Mouse (Mus musculus) neural tube, embryonic 15.5 days (tissue): ENCODE measurements around the gene Chchd1. TPM values are rescaled to one million over a fixed set of nuclear protein-coding genes. Genes with fewer than 3 reads are reported as not detected.

ENCODE experiments used
- ATAC-seq: fragments of 200-750 bp; cut with Nextera tagmentation; 2 replicates; pipeline ENCODE4 v1.8.0; 2017; ENCODE audit warnings: mild to moderate bottlenecking, moderate TSS enrichment, moderate library complexity; ENCODE audit not compliant: low FRiP score
- H3K27ac ChIP-seq: fragments of 300-500 bp; sonication (generic); replicated peaks from 2 replicates; pipeline ENCODE4 v1.5.1; 2015; ENCODE audit warnings: mild to moderate bottlenecking, inconsistent platforms
- H3K27me3 ChIP-seq: fragments of 300-500 bp; sonication (generic); replicated peaks from 2 replicates; pipeline ENCODE4 v1.6.1; 2015; ENCODE audit warnings: inconsistent platforms
- H3K36me3 ChIP-seq: fragments of 300-500 bp; sonication (generic); 2 replicates; pipeline ENCODE4 v1.6.1; 2015; ENCODE audit warnings: inconsistent platforms
- H3K4me1 ChIP-seq: fragments of 300-500 bp; sonication (generic); 2 replicates; pipeline ENCODE4 v1.6.1; 2015; ENCODE audit warnings: inconsistent platforms
- H3K4me2 ChIP-seq: fragments of 300-500 bp; sonication (generic); 2 replicates; pipeline ENCODE4 v1.6.1; 2015; ENCODE audit warnings: inconsistent platforms, mild to moderate bottlenecking, moderate library complexity
- H3K4me3 ChIP-seq: fragments of 300-500 bp; sonication (generic); replicated peaks from 2 replicates; pipeline ENCODE4 v1.5.1; 2015; ENCODE audit warnings: mild to moderate bottlenecking, inconsistent platforms
- H3K9ac ChIP-seq: fragments of 300-500 bp; sonication (generic); replicated peaks from 2 replicates; pipeline ENCODE4 v1.6.1; 2015; ENCODE audit warnings: mild to moderate bottlenecking, inconsistent platforms
- H3K9me3 ChIP-seq: fragments of 300-500 bp; sonication (generic); replicated peaks from 2 replicates; pipeline ENCODE4 v1.6.1; 2016; ENCODE audit warnings: inconsistent platforms
- WGBS: fragments of 180-500 bp; shearing (Covaris S2); methylation state at CpG from one replicate; pipeline ENCODE4 v1.1.7; 2015; ENCODE audit warnings: mixed read lengths; 5-methylcytosine and 5-hydroxymethylcytosine counted together
- polyA plus RNA-seq: library from polyadenylated mRNA; unstranded; fragments of >200 nt; fragmentation: Nextera tagmentation; extraction: Ambion mirVana; gene quantifications from 2 replicates; pipeline ENCODE4 v1.2.1, GENCODE M21; 2015

Gene Chchd1
- polyA plus RNA-seq, 1 experiment from 2014 or later = 194 TPM

DNA sequence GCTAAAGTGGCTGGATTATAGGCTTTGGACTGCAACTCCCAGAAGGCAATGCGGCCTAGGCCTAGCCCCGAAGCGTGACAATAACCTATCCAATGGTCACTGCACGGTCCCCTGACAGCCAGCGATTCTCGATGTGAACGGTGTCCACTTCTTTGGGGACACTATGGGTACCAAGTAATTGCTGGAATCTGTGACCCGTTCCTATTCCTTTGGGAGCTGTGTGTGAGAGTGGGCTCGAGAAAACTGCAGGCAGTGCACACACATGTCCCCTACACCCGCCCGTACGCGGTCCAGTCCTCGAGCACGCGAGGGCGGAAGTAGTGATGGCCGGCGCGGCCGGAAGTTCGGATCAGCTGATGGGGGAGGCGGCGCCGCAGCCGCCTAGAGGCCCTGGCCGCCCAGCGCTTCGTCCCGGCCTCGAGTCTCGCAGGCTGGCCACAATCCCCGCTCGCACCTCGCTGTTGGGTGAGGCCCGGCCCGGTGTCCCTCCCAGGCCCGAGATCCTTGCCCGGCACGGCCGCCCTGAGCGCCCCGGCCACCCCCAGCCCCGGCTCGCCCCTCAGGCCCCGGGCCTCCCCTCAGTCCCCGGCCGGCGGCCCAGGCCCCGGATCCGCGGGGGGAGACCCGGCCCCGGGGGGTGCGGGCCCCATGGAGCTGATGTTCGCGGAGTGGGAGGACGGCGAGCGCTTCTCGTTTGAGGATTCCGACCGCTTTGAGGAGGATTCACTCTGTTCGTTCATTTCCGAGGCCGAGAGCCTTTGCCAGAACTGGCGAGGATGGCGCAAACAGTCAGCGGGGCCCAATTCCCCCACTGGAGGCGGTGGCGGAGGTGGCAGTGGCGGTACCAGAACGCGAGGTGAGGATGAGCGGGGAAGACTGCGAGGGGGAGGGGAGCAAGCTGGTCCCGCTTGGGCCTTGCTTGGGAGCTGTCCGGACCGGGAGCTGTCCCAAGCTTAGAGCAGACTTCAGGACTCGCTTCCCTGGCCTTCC is 4.7 kb downstream of the Chchd1 start, which contains the start of gene Zswim8:
Gene Zswim8, plus strand, starts transcription at position 352 of the 990 bp plus-strand sequence.
- Histone ChIP-seq H3K4me2 (peak within 1 kb of the TSS; percentile 80), H3K9me3 (no peaks in the 10 kb centered on the region), H3K27me3 (no peaks in the 10 kb centered on the region), H3K4me3 (peak within 1 kb of the TSS; percentile 100), H3K36me3 (peaks cover 30% of the 10 kb centered on the region), H3K27ac (peak within 1 kb of the TSS; percentile 96), H3K4me1 (peaks cover 37% of the 10 kb centered on the region), H3K9ac (peak within 1 kb of the TSS; percentile 100)
- WGBS = under 1% methylated on average over 79 of the region's 80 CpGs
- ATAC-seq = peak; percentile 93

DNA sequence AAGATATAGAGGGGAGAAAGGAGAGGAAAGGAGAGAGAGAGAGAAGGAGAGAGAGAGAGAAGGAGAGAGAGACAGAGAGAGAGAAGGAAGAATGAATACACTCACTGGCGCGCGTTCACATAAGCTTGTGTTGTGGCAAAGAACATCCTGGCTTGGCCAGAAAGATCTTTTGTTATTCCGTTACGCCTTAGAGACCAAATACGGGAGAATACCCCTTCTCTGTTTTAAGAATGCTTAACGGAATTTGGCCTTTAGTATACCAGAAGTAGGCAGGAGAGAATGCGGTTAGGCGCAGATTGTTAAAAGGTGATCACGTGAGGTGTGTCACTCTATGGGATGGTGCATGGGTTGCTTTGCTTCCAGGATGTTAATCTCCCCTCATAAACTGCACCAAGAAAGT is 5.4 kb downstream of the Chchd1 start:
- 8% methylated on average over 10 of the region's 10 CpGs for WGBS
- H3K27ac ChIP-seq = peak overlapping the region; percentile 96
- H3K9ac ChIP-seq = peak overlapping the region; percentile 100
- peak overlapping the region; percentile 100 for H3K4me3 ChIP-seq
- H3K27me3 ChIP-seq = no peaks in the 10 kb centered on the region
- no peaks in the 10 kb centered on the region for H3K9me3 ChIP-seq
- peaks cover 38% of the 10 kb centered on the region for H3K36me3 ChIP-seq
- ATAC-seq = no peak
- peaks cover 37% of the 10 kb centered on the region for H3K4me1 ChIP-seq
- H3K4me2 ChIP-seq = peak overlapping the region; percentile 80

DNA sequence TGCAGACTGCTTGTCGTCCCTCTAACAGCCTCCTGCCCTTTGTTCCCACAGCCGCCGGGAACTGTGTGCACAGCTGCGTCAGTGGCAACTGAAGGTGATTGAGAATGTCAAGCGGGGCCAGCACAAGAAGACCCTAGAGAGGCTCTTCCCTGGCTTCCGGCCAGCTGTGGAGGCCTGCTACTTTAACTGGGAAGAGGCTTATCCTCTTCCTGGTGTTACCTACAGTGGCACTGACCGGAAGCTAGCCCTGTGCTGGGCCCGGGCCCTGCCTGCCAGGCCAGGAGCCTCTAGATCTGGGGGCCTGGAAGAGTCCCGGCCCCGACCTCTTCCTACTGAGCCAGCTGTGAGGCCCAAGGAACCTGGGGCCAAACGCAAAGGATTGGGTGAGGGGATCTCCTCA is 11.0 kb downstream of the Chchd1 start:
- no peak for ATAC-seq

GRCm38 (mm10) chr14:20718443-20718842 is 15.6 kb downstream of the Chchd1 start:
- Histone ChIP-seq H3K4me3 (no peak overlapping the region), H3K4me2 (no peak overlapping the region), H3K9me3 (no peaks in the 10 kb centered on the region), H3K9ac (no peak overlapping the region), H3K27ac (no peak overlapping the region), H3K4me1 (no peaks in the 10 kb centered on the region), H3K36me3 (peaks cover 99% of the 10 kb centered on the region), H3K27me3 (no peaks in the 10 kb centered on the region)
- no peak for ATAC-seq
- WGBS = 91% methylated on average over 10 of the region's 10 CpGs

More for the DNA sequence above, 11.0 kb downstream of the Chchd1 start:
- Histone ChIP-seq H3K36me3 (peaks cover 85% of the 10 kb centered on the region), H3K27ac (no peak overlapping the region), H3K4me3 (no peak overlapping the region), H3K9ac (no peak overlapping the region), H3K9me3 (no peaks in the 10 kb centered on the region), H3K27me3 (no peaks in the 10 kb centered on the region), H3K4me2 (no peak overlapping the region), H3K4me1 (peaks cover 14% of the 10 kb centered on the region)
- WGBS = 81% methylated on average over 11 of the region's 11 CpGs

DNA sequence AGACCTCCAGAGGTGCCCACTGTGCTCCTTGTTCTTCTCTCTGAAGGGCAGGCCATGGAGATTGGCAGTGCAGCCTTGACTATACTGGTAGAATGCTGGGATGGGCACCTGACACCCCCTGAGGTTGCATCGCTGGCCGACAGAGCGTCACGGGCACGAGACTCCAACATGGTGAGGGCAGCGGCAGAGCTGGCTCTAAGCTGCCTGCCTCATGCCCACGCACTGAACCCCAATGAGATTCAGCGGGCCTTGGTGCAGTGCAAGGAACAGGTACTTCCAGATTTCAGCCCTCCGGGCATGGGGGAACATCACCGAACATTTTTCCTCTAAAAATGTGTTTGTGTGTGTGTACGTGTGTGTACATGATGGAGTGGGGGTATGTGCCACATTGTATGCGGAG is 17.0 kb downstream of the Chchd1 start:
- Histone ChIP-seq H3K27me3 (no peaks in the 10 kb centered on the region), H3K4me2 (no peak overlapping the region), H3K36me3 (peaks cover 99% of the 10 kb centered on the region), H3K4me1 (no peaks in the 10 kb centered on the region), H3K4me3 (no peak overlapping the region), H3K27ac (no peak overlapping the region), H3K9ac (no peak overlapping the region), H3K9me3 (no peaks in the 10 kb centered on the region)
- no peak for ATAC-seq
- WGBS = 97% methylated on average over 12 of the region's 12 CpGs

GRCm38 (mm10) chr14:20721371-20721770 is 18.6 kb downstream of the Chchd1 start:
- no peak overlapping the region for H3K9ac ChIP-seq
- peaks cover 99% of the 10 kb centered on the region for H3K36me3 ChIP-seq
- no peak overlapping the region for H3K4me3 ChIP-seq
- H3K27me3 ChIP-seq = no peaks in the 10 kb centered on the region
- ATAC-seq = no peak
- no peak overlapping the region for H3K27ac ChIP-seq
- H3K4me1 ChIP-seq = no peaks in the 10 kb centered on the region
- WGBS = 93% methylated on average over 4 of the region's 4 CpGs
- H3K4me2 ChIP-seq = no peak overlapping the region
- H3K9me3 ChIP-seq = no peaks in the 10 kb centered on the region

GRCm38 (mm10) chr14:20723006-20723405 is 20.2 kb downstream of the Chchd1 start:
- 92% methylated on average over 12 of the region's 12 CpGs for WGBS
- Histone ChIP-seq H3K27ac (no peak overlapping the region), H3K4me3 (no peak overlapping the region)

DNA sequence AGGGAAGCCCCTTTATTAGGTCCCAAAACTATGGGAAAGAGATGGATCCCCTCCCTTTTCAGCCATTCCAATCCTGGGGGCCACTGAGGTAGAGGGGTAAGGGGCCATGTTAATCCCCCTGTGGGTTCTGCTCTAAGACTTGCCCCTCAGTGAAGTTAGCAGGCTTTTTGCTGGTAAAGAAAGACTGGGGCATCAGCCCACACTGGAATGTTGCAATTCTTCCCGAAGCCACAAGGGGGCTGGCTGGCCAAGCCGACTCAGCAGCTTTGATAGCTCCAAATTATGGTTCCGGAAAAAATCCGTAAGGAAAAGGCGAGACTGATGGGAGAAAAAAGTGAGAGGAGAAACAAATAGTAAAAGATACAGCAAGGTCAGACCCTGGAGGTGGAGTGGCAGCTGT is 21.2 kb downstream of the Chchd1 start:
- ATAC-seq = no peak
- Histone ChIP-seq H3K36me3 (peaks cover 95% of the 10 kb centered on the region), H3K27ac (no peak overlapping the region), H3K27me3 (no peaks in the 10 kb centered on the region), H3K4me2 (no peak overlapping the region), H3K9me3 (no peaks in the 10 kb centered on the region), H3K9ac (no peak overlapping the region), H3K4me1 (no peaks in the 10 kb centered on the region), H3K4me3 (no peak overlapping the region)
- WGBS = 23% methylated on average over 5 of the region's 5 CpGs

More at GRCm38 (mm10) chr14:20723006-20723405, 20.2 kb downstream of the Chchd1 start:
- no peak overlapping the region for H3K4me2 ChIP-seq
- H3K27me3 ChIP-seq = no peaks in the 10 kb centered on the region
- peaks cover 96% of the 10 kb centered on the region for H3K36me3 ChIP-seq
- H3K4me1 ChIP-seq = no peaks in the 10 kb centered on the region
- no peak overlapping the region for H3K9ac ChIP-seq
- no peak for ATAC-seq
- H3K9me3 ChIP-seq = no peaks in the 10 kb centered on the region

- peaks cover 96% of the 10 kb centered on the region for H3K36me3 ChIP-seq
- WGBS = 76% methylated on average over 6 of the region's 6 CpGs
These were observed 23.0 kb downstream of the Chchd1 start for GRCm38 (mm10) chr14:20725660-20726339.

GRCm38 (mm10) chr14:20729871-20730270 is 27.1 kb downstream of the Chchd1 start:
- 89% methylated on average over 9 of the region's 9 CpGs for WGBS
- Histone ChIP-seq H3K4me3 (no peak overlapping the region), H3K4me2 (no peak overlapping the region), H3K27ac (no peak overlapping the region), H3K9me3 (no peaks in the 10 kb centered on the region), H3K36me3 (peaks cover 61% of the 10 kb centered on the region), H3K4me1 (peaks cover 28% of the 10 kb centered on the region), H3K27me3 (no peaks in the 10 kb centered on the region), H3K9ac (no peak overlapping the region)
- ATAC-seq = no peak

More at GRCm38 (mm10) chr14:20725660-20726339, 23.0 kb downstream of the Chchd1 start:
- no peak overlapping the region for H3K9ac ChIP-seq
- no peak overlapping the region for H3K27ac ChIP-seq
- no peaks in the 10 kb centered on the region for H3K27me3 ChIP-seq
- no peak overlapping the region for H3K4me3 ChIP-seq
- no peak overlapping the region for H3K4me2 ChIP-seq
- H3K9me3 ChIP-seq = no peaks in the 10 kb centered on the region
- no peaks in the 10 kb centered on the region for H3K4me1 ChIP-seq
- no peak for ATAC-seq

DNA sequence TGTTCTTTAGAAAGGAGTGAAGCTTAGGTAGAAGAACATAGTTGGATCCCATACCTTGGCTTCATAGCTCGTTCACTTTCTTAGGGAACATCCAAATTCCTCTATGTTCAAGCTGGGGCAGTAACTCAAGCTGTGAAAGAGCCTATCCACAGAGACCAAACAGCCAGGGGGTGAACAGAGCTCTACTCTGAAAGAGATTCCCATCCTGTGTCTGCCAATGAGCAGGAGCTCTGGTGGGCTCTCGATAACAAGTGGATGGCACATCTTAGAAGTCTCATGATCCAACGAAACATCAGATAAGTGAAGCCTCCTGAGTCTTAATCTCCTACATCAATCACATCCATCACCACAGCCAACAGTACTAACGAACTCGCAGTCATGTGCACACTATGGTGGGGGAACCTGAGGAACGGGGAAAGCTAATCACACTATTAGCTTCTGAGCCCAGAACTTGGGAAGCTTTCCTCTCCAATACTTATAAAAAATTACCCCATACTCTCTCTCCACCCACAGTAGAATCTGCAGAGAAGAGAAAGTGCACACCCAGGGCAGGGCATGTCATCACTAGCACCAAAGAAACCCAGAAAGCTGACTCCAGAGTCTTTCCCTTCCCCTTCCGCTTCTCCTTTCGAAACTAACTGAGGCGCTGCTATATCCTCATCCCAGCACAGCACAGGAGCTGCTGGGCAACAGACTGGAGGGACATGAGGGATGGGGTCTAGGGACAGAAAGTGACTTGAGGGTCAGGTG is 28.2 kb downstream of the Chchd1 start:
- ATAC-seq = no peak
- no peak overlapping the region for H3K27ac ChIP-seq
- H3K9ac ChIP-seq = no peak overlapping the region
- no peak overlapping the region for H3K4me2 ChIP-seq
- no peaks in the 10 kb centered on the region for H3K9me3 ChIP-seq
- 94% methylated on average over 9 of the region's 9 CpGs for WGBS
- peaks cover 58% of the 10 kb centered on the region for H3K36me3 ChIP-seq
- H3K4me1 ChIP-seq = peaks cover 34% of the 10 kb centered on the region
- no peaks in the 10 kb centered on the region for H3K27me3 ChIP-seq
- no peak overlapping the region for H3K4me3 ChIP-seq
